ENCODE assay signal across 8 mouse cellular contexts in genomic region chr12:30912048-30912381, GRCm38 (mm10). TPM values are rescaled to one million over a fixed set of nuclear protein-coding genes. Genes with fewer than 3 reads are reported as not detected.
DNase-seq lines count a peak whose midpoint lies in the region; ATAC-seq and TF ChIP-seq lines count a peak whose summit lies in the region.

No protein-coding gene starts in this region.

- intact Hi-C loops in heart, postnatal 14 days (cut with DNase I) = no loop called here

- no peak for TF ChIP-seq EP300 in CH12.LX (IDR thresholded peaks at IDR 0.05; ENCODE audit: low read length)

- no peak for TF ChIP-seq CTCF in CH12.LX (conservative IDR thresholded peaks at IDR 0.05 in 1 of 2, IDR thresholded peaks at IDR 0.05 in 1 of 2; ENCODE audit: low read depth in 2 of 2, low read length in 2 of 2)
- TF ChIP-seq CTCF in embryonic fibroblast, embryonic 13.5 days (IDR thresholded peaks at IDR 0.05; ENCODE audit: borderline replicate concordance, insufficient read depth, low read length) = no peak
- TF ChIP-seq CTCF in lung, adult 2 months (IDR thresholded peaks at IDR 0.05; ENCODE audit: insufficient read depth, low read length) = no peak

- no peak for TF ChIP-seq RAD21 in CH12.LX (IDR thresholded peaks at IDR 0.05; ENCODE audit: low read depth, low read length)

- dilution Hi-C loops in CH12.LX (cut with MboI; ENCODE audit: extremely low pct_ligation_motif_present, extremely low pct_unique_long_range_greater_than_20kb, low sequenced_read_pairs) = no loop called here

- peak; percentile 8 for DNase-seq in CH12.LX (ENCODE audit: extremely low read depth)
- DNase-seq in adrenal gland, postnatal 10 days = peak; percentile 22
- peak; percentile 29 to 31 for DNase-seq in heart, postnatal 14 days
- DNase-seq in kidney, postnatal 4 days = peak; percentile 72 to 82
- DNase-seq in lung, adult 2 months = peak; percentile 72
- DNase-seq in thymus, postnatal 25 days = peak; percentile 37

- ATAC-seq in neutrophil, adult 5-6 weeks (ENCODE audit: extremely low read depth, insufficient number of reproducible peaks, low FRiP score, poor library complexity, severe bottlenecking) = peak; percentile 24; the same call in 1 of the 2 replicates

- peaks cover 24% of the 10 kb centered on the region for H3K79me2 ChIP-seq in CH12.LX (replicated peaks; ENCODE audit: control insufficient read depth, extremely low read depth, insufficient read depth, poor library complexity, severe bottlenecking)

- TF ChIP-seq POLR2A in CH12.LX (IDR thresholded peaks at IDR 0.05; ENCODE audit: low read depth, low read length) = no peak
- TF ChIP-seq POLR2A in embryonic fibroblast, embryonic 13.5 days (IDR thresholded peaks at IDR 0.05; ENCODE audit: low read depth, low read length) = no peak
- TF ChIP-seq POLR2A in lung, adult 2 months (IDR thresholded peaks at IDR 0.05; ENCODE audit: borderline replicate concordance, extremely low read depth, low read depth, low read length) = peak; percentile 43; the same call in 1 of the 2 replicates

- under 1% methylated on average over 19 of the region's 19 CpGs for WGBS in lung, adult 2 months

- peak overlapping the region; percentile 95 for H3K4me2 ChIP-seq in CH12.LX (ENCODE audit: insufficient read depth, low read depth, poor library complexity, severe bottlenecking)

- H3K36me3 ChIP-seq in CH12.LX (replicated peaks in 1 of 2; ENCODE audit: control insufficient read depth in 1 of 2, insufficient read depth in 1 of 2, low read length in 1 of 2) = peaks cover 0 to 8% of the 10 kb centered on the region in 2 experiments

- H3K27ac ChIP-seq in CH12.LX (ENCODE audit: insufficient read depth, low read depth) = no peak overlapping the region
- no peak overlapping the region for H3K27ac ChIP-seq in embryonic fibroblast, embryonic 13.5 days (ENCODE audit: insufficient read depth, low read length)

- peak overlapping the region; percentile 68 to 87 (median 72) for H3K4me3 ChIP-seq in CH12.LX (replicated peaks in 1 of 3; ENCODE audit: low read depth in 2 of 3, low read length in 2 of 3, poor library complexity in 1 of 3)
- H3K4me3 ChIP-seq in embryonic fibroblast, embryonic 13.5 days (ENCODE audit: insufficient read depth, low read length) = peak overlapping the region; percentile 78
- peak overlapping the region; percentile 87 for H3K4me3 ChIP-seq in lung, adult 2 months (replicated peaks; ENCODE audit: extremely low read depth, low read depth, low read length)

- no peaks in the 10 kb centered on the region for H3K9me3 ChIP-seq in CH12.LX (replicated peaks; ENCODE audit: low read length)

- in situ Hi-C loops in CH12.LX (cut with MboI; ENCODE audit: low pct_ligation_motif_present, low pct_unique_long_range_greater_than_20kb, low sequenced_read_pairs) = no loop called here

- peak overlapping the region; percentile 51; the same call in 1 of the 2 replicates for H3K9ac ChIP-seq in CH12.LX (ENCODE audit: insufficient read depth, low read depth)

- peaks cover 3 to 30% of the 10 kb centered on the region in 2 experiments; a peak in 3 of 4 replicates for H3K4me1 ChIP-seq in CH12.LX (ENCODE audit: control insufficient read depth in 1 of 2, insufficient read depth in 2 of 2)
- H3K4me1 ChIP-seq in embryonic fibroblast, embryonic 13.5 days (ENCODE audit: control insufficient read depth, insufficient read depth, low read length) = no peaks in the 10 kb centered on the region
- H3K4me1 ChIP-seq in lung, adult 2 months (ENCODE audit: control insufficient read depth, insufficient read depth, low read length) = peaks cover 5% of the 10 kb centered on the region

- peaks cover 13% of the 10 kb centered on the region for H3K27me3 ChIP-seq in CH12.LX (replicated peaks)

TF ChIP-seq in CH12.LX, 34 proteins besides CTCF, POLR2A, EP300 and RAD21:
- no peak for TF ChIP-seq USF1 (IDR thresholded peaks at IDR 0.05; ENCODE audit: low read depth, low read length)
- 0 out of 2 replicates have a peak, but pooled peaks have one; percentile 8 for TF ChIP-seq ELF1 (IDR thresholded peaks at IDR 0.05; ENCODE audit: low read depth, low read length)
- no peak for TF ChIP-seq ZMIZ1 (IDR thresholded peaks at IDR 0.05; ENCODE audit: low read depth, low read length)
- no peak for TF ChIP-seq KAT2A (IDR thresholded peaks at IDR 0.05; ENCODE audit: insufficient replicate concordance, low read length)
- TF ChIP-seq MAX (IDR thresholded peaks at IDR 0.05; ENCODE audit: low read length) = no peak

RNA-seq across cellular contexts. Expression of gene Sh3yl1, which starts 0.5 kb away (rescaled TPM):
- total RNA-seq in CH12.LX (2012; rRNA removed) (0.46 and 0.59 TPM in 2 replicates), CH12.LX (2014; rRNA removed) (0.28 and 0.34 TPM in 2 replicates)
- polyA plus RNA-seq in CH12.LX (2012; ENCODE audit: insufficient read length, low read depth) = 1.0 and 1.2 TPM in 2 replicates
- total RNA-seq in adrenal gland, postnatal 10 days (2021) = 1 to 10 TPM; 4.8 to 5.8 TPM
- 6.8 and 9.3 TPM in 2 replicates for polyA plus RNA-seq in embryonic fibroblast, embryonic 13.5 days (2011; ENCODE audit: insufficient read length, low read depth, missing spikeins)
- 1 to 10 TPM; 2.4 TPM for total RNA-seq in heart, postnatal 14 days (2021)
- 1.4 and 2.6 TPM in 2 replicates for polyA plus RNA-seq in lung, adult 2 months (2012; rRNA removed)
- total RNA-seq in neutrophil, adult 5-6 weeks (2017) = 2.7 and 3.8 TPM in 2 replicates

RNA-seq across cellular contexts. Expression of gene Acp1, which starts 0.6 kb away (rescaled TPM):
- 85.5 and 92.4 TPM in 2 replicates for total RNA-seq in CH12.LX (2012; rRNA removed)
- total RNA-seq in CH12.LX (2014; rRNA removed) = 198 and 225 TPM in 2 replicates
- polyA plus RNA-seq in CH12.LX (2012; ENCODE audit: insufficient read length, low read depth) = 125 and 131 TPM in 2 replicates
- 10 to 100 TPM; 62.3 to 65.5 TPM for total RNA-seq in adrenal gland, postnatal 10 days (2021)
- 88.8 and 90.3 TPM in 2 replicates for polyA plus RNA-seq in embryonic fibroblast, embryonic 13.5 days (2011; ENCODE audit: insufficient read length, low read depth, missing spikeins)
- total RNA-seq in heart, postnatal 14 days (2021) = 10 to 100 TPM; 30.8 to 38.0 TPM
- 5.0 and 12.1 TPM in 2 replicates for polyA plus RNA-seq in lung, adult 2 months (2012; rRNA removed)
- total RNA-seq in neutrophil, adult 5-6 weeks (2017) = 19.2 and 33.0 TPM in 2 replicates

RNA-seq across cellular contexts. Expression of gene Alkal2, which starts 27.9 kb away (rescaled TPM):
- total RNA-seq in CH12.LX (2012; rRNA removed) (not detected in 2 replicates), CH12.LX (2014; rRNA removed) (not detected in 2 replicates)
- polyA plus RNA-seq in CH12.LX (2012; ENCODE audit: insufficient read length, low read depth) = not detected in 2 replicates
- under 1 TPM; 0.58 to 0.96 TPM for total RNA-seq in adrenal gland, postnatal 10 days (2021)
- not detected in 2 replicates for polyA plus RNA-seq in embryonic fibroblast, embryonic 13.5 days (2011; ENCODE audit: insufficient read length, low read depth, missing spikeins)
- total RNA-seq in heart, postnatal 14 days (2021) = under 1 TPM; 0.80 to 0.96 TPM
- 0.14 and 0.24 TPM in 2 replicates for polyA plus RNA-seq in lung, adult 2 months (2012; rRNA removed)
- total RNA-seq in neutrophil, adult 5-6 weeks (2017) = not detected in 2 replicates

Comparison
In these comparisons a context has a peak if more than half of its experiments do, and no peak if none do; other contexts are left out.
1. DNase-seq: peak in every context shown above with its lines; median percentile 77 in kidney, postnatal 4 days; 72 in lung, adult 2 months; 37 in thymus, postnatal 25 days; 30 in heart, postnatal 14 days; 22 in adrenal gland, postnatal 10 days; 8 in CH12.LX.